Mouse (Mus musculus): ENCODE measurements around the gene Cdon.

- TF ChIP-seq POLR2A (IDR thresholded peaks at IDR 0.05; ENCODE audit: insufficient read length, low read depth), result no peak
- TF ChIP-seq MAX (IDR thresholded peaks at IDR 0.05; ENCODE audit: low read depth), result no peak
- no peak for TF ChIP-seq E2F4 (IDR thresholded peaks at IDR 0.05; ENCODE audit: insufficient read depth)
- TF ChIP-seq MYOG (IDR thresholded peaks at IDR 0.05; ENCODE audit: control insufficient read depth in 1 of 3, insufficient read depth in 1 of 3, insufficient read length in 2 of 3, low read depth in 2 of 3), result no peak
- no peak for TF ChIP-seq MYOD1 (IDR thresholded peaks at IDR 0.05; ENCODE audit: control insufficient read depth in 1 of 3, insufficient read length in 2 of 3, low read depth in 2 of 3)
Observed at GRCm38 (mm10) chr9:35539001-35539750, 118.2 kb downstream of the Cdon start.
